Mouse (Mus musculus) liver, embryonic 14.5 days (tissue): ENCODE measurements around the gene Gm39653. TPM values are rescaled to one million over a fixed set of nuclear protein-coding genes. Genes with fewer than 3 reads are reported as not detected.

Source experiments
- ATAC-seq: fragments of 200-750 bp; cut with Nextera tagmentation; 2 replicates; pipeline ENCODE4 v1.8.0; 2017; ENCODE audit warnings: moderate number of reproducible peaks, mild to moderate bottlenecking, moderate library complexity; ENCODE audit not compliant: insufficient read depth
- DNase-seq, 3 experiments: peaks; one replicate each; pipeline ENCODE4 v3.0.0-alpha.2; 2012 to 2013; ENCODE audit warnings: low read depth in 3 of 3, low spot score in 3 of 3
- H3K27ac ChIP-seq: fragments of 300-500 bp; sonication (generic); 2 replicates; pipeline ENCODE4 v1.5.1; 2014; ENCODE audit warnings: moderate library complexity, mild to moderate bottlenecking, control low read depth, inconsistent platforms
- H3K27me3 ChIP-seq: fragments of 300-500 bp; sonication (generic); 2 replicates; pipeline ENCODE4 v1.6.1; 2014; ENCODE audit warnings: mild to moderate bottlenecking, low read length, moderate library complexity; ENCODE audit not compliant: control insufficient read depth, insufficient read depth
- H3K36me3 ChIP-seq: fragments of 300-500 bp; sonication (generic); replicated peaks from 2 replicates; pipeline ENCODE4 v1.6.1; 2014; ENCODE audit warnings: low read depth; ENCODE audit not compliant: control insufficient read depth, insufficient read depth
- H3K4me1 ChIP-seq, 2 experiments: fragments of 200-500 bp in 1 of 2; fragments of 300-500 bp in 1 of 2; sonication (generic) in 1 of 2; replicated peaks; 2 replicates each; pipeline ENCODE4 v1.6.1; 2012 to 2014; ENCODE audit warnings: antibody characterized with exemption in 1 of 2, inconsistent platforms in 1 of 2, low read length in 1 of 2; ENCODE audit not compliant: control insufficient read depth in 2 of 2, insufficient read depth in 2 of 2
- H3K4me2 ChIP-seq: fragments of 300-500 bp; sonication (generic); 2 replicates; pipeline ENCODE4 v1.6.1; 2014; ENCODE audit warnings: low read depth, mild to moderate bottlenecking, control low read depth, moderate library complexity
- H3K4me3 ChIP-seq, 2 experiments: fragments of 200-500 bp in 1 of 2; fragments of 300-500 bp in 1 of 2; sonication (generic) in 1 of 2; 2 replicates each; pipeline ENCODE4 v1.5.1; 2012 to 2014; ENCODE audit warnings: low read depth in 2 of 2, low read length in 2 of 2, mild to moderate bottlenecking in 2 of 2, control low read depth in 1 of 2, inconsistent platforms in 1 of 2, moderate library complexity in 1 of 2; ENCODE audit not compliant: insufficient read depth in 1 of 2
- H3K9ac ChIP-seq: fragments of 300-500 bp; sonication (generic); replicated peaks from 2 replicates; pipeline ENCODE4 v1.6.1; 2014; ENCODE audit warnings: mild to moderate bottlenecking, control low read depth, moderate library complexity
- H3K9me3 ChIP-seq: fragments of 300-500 bp; sonication (generic); 2 replicates; pipeline ENCODE4 v1.6.1; 2016; ENCODE audit warnings: low read length, mixed read lengths; ENCODE audit not compliant: control insufficient read depth
- CTCF ChIP-seq: IDR thresholded peaks from 2 replicates; pipeline ENCODE4 v1.5.1; 2016; ENCODE audit warnings: antibody characterized with exemption, low read depth, control low read depth
- EP300 ChIP-seq: IDR thresholded peaks from 2 replicates; pipeline ENCODE4 v1.6.1; 2016; ENCODE audit warnings: antibody characterized with exemption, low read depth
- WGBS: fragments of 180-500 bp; shearing (Covaris S2); extraction: QIAGEN DNeasy Blood & Tissue Kit; methylation state at CpG from one replicate; pipeline ENCODE4 v1.1.7; 2014; ENCODE audit not compliant: insufficient replicate concordance; 5-methylcytosine and 5-hydroxymethylcytosine counted together
- polyA plus RNA-seq, 2 experiments: library from polyadenylated mRNA; depleted of rRNA in 1 of 2; stranded (reverse) in 1 of 2; unstranded in 1 of 2; fragments of >200 nt; fragmentation: Nextera tagmentation in 1 of 2; extraction: Ambion mirVana in 1 of 2; gene quantifications; 2 replicates each; pipeline versions ENCODE4 v1.2.1 to v1.2.3; 2012 to 2014

The Gm39653 gene
- polyA plus RNA-seq, 2 experiments, result not detected

DNA sequence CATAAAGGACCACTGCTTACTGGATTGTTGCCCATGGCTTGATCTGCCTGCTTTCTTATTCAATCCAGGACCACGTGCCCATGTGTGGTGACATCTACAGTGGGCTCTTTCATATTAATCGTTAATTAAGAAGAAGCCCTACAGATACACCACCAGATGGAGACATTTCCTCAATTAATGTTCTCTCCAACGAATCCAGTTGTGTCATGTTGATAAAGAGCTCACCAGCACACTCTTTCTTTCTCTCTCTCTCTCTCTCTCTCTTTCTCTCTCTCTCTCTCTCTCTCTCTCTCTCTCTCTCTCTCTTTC, 53.0 kb downstream of the Gm39653 start:
- DNase-seq, result peak in 2 of 3 experiments; percentile 13

More for the DNA sequence above, 53.0 kb downstream of the Gm39653 start:
- TF ChIP-seq CTCF, result peak; percentile 32; the same call in 1 of the 2 replicates
- TF ChIP-seq EP300, result no peak
- Histone ChIP-seq H3K36me3 (no peaks in the 10 kb centered on the region), H3K27me3 (no peaks in the 10 kb centered on the region), H3K4me3 (no peak overlapping the region), H3K4me2 (no peak overlapping the region), H3K27ac (no peak overlapping the region), H3K9ac (no peak overlapping the region), H3K9me3 (no peaks in the 10 kb centered on the region), H3K4me1 (peaks cover 0 to 2% of the 10 kb centered on the region in 2 experiments; a peak in 1 of 4 replicates)
- WGBS, result 6% methylated on average over 3 of the region's 3 CpGs
- no peak for ATAC-seq

Other genes with a start within 250 kb of the Gm39653 start
- 0.18 and 0.36 TPM in 2 replicates for gene Adam23, start 170.1 kb upstream of the Gm39653 start, polyA plus RNA-seq (2012; rRNA removed)
- 0.24 TPM in 2 replicates for gene Adam23, start 170.1 kb upstream of the Gm39653 start, polyA plus RNA-seq (2014; fragmentation: Nextera tagmentation; extraction: Ambion mirVana)
- not detected in 2 replicates for gene Dytn, start 71.0 kb downstream of the Gm39653 start, polyA plus RNA-seq (2012; rRNA removed)
- not detected in 2 replicates for gene Dytn, start 71.0 kb downstream of the Gm39653 start, polyA plus RNA-seq (2014; fragmentation: Nextera tagmentation; extraction: Ambion mirVana)
- gene Mdh1b, start 114.3 kb downstream of the Gm39653 start, polyA plus RNA-seq (2012; rRNA removed), result not detected in 2 replicates
- gene Mdh1b, start 114.3 kb downstream of the Gm39653 start, polyA plus RNA-seq (2014; fragmentation: Nextera tagmentation; extraction: Ambion mirVana), result not detected in 2 replicates
- gene Fastkd2, start 114.6 kb downstream of the Gm39653 start, polyA plus RNA-seq (2012; rRNA removed), result 5.1 and 8.2 TPM in 2 replicates
- gene Fastkd2, start 114.6 kb downstream of the Gm39653 start, polyA plus RNA-seq (2014; fragmentation: Nextera tagmentation; extraction: Ambion mirVana), result 42.7 and 49.4 TPM in 2 replicates
- gene 4933402D24Rik, start 153.3 kb downstream of the Gm39653 start, polyA plus RNA-seq (2012; rRNA removed), result not detected in 2 replicates
- gene 4933402D24Rik, start 153.3 kb downstream of the Gm39653 start, polyA plus RNA-seq (2014; fragmentation: Nextera tagmentation; extraction: Ambion mirVana), result not detected in 2 replicates